Mouse (Mus musculus) liver, adult (tissue): ENCODE results near the gene Nle1.

Source experiments
- GATA4 ChIP-seq: IDR thresholded peaks from 2 replicates; pipeline ENCODE4 v1.6.1; 2014; ENCODE audit warnings: mild to moderate bottlenecking, low read length; ENCODE audit not compliant: insufficient replicate concordance

The Nle1 gene

DNA sequence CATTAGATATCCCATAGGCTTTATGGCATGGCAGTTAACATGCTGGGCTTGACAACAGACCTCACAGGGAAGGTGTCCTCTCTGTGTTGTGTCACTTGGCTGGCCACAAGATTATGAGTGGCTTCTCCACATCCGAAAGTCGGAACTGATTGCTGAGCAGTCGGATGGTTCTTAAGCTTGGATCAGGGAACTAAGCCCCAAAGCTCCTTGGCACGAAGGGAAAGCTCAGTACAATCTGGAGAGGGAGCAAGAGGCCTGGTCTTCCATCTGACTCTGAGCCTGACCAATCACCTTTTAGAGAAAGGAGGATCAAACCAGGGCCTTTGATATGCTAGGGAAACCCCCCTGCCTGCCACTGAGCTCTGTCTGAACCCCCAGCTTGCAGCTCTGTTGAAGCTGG is 13.5 kb upstream of the Nle1 start:
- no peak for TF ChIP-seq GATA4

DNA sequence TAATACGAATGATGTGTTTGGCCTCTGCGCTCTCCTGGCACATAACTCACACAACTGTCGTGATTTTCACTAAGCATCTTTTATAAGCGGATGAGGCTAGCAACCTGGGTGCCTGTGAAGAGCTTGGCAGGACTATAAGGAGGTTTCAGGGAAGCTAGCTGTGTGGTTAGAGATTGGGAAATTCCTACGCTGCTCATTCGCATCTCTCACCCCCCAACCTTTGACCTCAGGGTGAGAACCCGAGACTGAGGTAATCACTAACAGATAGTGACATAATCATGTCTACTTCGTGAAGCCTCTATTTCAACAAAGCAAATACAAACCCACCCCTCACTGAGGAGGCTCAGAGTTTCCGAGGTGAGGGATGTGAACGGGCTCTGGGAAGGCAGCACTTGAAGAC is 12.6 kb upstream of the Nle1 start:
- no peak for TF ChIP-seq GATA4

DNA sequence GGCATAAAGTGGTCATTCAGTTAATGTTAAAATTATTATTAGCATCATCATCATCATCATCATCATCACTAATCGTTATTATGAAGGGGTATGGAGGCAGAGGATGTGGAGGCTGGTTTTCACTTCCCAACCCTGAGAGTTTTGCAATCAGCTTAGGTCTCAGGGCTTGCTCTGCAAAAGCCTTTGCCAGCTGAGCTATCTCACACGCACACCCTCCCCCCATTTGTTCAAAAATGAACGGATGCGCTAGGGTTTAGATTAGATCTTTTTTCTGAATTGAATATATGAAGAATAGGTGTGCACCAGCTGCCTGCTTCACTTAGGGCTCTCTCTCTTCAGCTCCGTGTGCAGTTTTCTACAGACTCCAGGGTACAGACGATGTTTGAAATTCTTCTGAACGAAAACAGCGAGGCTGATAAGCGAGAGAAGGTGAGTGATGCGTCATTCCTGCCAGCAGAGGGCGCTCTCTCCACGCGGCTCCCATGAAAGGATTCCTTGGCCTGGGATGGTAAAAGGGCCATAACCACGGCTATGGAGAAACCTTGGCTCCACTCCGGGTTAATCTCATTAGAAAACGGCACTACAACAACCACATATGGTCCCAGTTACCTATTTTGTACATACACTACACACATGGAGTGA is 6.6 kb upstream of the Nle1 start:
- TF ChIP-seq GATA4 = no peak

DNA sequence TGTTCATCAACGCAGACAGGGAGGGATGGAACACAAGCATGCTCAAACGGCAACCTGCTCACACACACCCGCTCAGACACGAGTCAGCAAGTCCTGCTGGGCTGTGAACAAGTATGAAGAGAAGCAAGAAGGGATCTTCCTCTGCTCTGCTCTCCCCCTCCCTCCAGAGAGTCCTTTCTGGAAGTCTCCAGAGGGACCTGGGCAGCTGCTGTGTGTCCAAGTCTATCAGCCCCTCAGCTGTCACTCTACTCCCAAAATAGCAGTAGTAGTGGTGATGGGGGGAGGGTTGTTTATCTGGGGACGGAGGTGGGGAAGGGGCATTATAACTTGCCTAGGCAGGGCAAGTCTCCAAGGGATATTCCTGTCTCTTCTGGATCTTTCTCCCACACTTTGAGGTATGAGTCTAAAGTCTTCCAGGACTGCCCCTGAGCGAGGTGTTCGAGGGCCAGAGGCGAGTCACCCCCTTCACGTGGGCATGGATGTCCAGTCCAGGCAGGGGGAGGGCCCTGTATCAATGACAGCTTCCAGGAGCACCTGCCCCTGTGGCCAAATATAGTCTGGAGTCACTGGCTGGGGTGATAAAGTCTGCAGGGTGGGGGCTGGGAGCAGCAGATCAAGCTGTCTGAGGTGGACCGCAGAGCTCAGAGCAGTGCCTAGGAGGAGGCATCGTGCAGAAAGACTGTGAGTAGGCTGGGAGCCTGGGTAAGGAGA is 2.6 kb upstream of the Nle1 start:
- no peak for TF ChIP-seq GATA4

DNA sequence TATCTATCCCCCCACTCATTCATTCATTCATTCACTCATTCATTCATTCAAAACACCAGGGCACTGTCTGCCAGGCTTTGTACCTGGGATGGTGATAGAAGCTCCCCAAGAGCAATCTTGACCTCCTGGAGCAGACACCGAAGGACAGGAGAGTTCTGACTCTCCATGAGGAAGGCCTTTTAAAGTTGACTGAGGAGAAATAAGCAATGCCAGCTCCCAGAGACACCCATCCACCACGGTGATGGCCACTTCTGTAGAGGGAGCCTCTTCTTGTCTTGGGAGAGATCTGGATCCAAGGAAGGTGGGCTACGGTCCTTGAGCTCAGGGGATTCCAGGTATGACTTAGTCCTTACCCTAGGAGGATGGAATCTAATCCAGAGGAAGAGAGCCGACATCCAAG is 2.0 kb upstream of the Nle1 start, which contains the start of gene Unc45b:
Gene Unc45b (plus strand): TSS at position 301 of the 400 bp plus-strand sequence.
- no peak for TF ChIP-seq GATA4

DNA sequence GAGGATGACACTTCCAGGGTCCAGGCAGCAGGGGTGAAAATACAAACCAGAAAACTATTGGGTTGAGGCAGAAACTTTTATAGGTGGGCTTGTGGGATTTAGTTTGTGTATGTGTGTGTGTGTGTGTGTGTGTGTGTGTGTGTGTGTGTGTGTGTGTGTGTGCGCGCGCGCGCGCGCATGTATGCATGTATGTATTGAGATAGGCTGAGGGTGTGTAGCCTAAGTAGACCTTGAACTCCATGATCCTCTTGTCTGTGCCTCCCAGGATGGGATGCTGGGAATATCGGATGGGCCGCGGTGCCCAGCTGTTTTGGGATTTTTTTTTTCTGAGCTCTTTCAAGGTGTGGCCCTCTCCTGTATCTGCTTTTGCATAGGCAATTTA is 388 bp upstream of the Nle1 start:
- TF ChIP-seq GATA4 = no peak

DNA sequence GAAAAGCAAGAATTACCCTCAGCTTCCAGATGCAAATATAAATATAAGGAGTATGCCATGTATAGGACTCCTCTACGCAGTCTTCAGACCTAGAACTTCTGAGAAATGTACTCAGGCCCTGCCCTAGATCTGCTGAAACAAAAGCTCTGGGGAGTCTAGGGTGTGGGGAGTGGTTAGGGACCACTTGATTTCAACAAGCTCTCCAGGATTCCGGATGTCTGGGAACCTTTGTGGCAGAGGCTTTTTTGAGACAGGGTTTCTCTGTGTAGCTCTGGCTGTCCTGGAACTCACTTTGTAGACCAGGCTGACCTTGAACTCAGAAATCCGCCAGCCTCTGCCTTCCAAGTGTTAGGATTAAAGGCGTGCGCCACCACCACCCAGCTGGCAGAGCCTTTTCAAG is 2.4 kb downstream of the Nle1 start:
- no peak for TF ChIP-seq GATA4

DNA sequence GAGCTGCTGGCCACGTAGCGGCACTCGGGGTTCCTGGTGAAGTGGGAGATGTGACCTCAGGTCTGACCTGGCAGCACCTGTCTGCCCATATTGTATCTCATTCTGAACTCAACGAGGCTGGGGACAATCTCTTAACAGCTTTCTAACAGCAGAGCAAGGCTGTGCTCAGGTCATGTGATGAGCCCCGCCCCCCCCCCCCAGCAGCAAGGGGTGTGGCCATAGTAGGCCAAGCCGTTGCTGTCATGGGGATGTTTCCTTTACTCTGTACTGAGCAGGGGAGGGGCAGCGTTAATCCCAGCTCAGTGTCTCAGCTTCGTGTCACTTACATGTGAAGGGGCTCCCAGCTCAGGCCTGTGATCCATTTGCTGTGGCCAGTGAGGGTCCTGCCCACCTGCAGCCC is 3.3 kb downstream of the Nle1 start:
- no peak for TF ChIP-seq GATA4

DNA sequence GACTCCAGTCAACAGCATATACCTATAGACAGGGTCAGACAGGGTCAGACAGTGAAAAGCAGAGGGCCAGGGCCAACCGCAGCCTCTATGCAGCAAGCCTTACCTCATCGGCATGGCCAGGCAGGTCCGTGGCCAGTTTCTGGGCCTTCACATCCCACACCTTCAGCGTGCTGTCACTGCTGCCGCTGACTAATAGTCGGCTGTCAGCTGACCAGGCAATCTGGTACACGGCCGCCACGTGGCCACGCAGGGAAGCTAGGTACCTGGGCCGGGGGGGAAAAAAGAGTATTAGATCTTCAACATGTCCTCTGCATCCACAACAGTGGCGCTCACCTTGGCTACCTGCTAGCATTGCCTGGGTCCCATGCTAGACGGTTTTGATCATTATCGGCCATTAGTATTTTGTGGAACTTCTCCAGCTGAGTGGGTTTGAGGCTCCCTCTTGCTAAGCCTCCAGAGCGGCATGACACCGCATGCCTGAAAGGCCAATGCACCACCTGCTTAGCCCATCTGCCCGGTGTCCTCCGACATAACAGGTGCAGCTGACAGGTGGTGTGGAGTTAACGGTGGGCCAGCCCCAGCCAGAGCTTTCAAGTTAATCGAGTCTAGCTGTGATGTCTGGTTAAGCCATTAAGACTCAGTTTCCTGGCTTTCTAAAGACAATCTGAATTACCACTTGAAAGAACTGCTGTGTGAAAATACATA is 6.5 kb downstream of the Nle1 start:
- no peak for TF ChIP-seq GATA4

DNA sequence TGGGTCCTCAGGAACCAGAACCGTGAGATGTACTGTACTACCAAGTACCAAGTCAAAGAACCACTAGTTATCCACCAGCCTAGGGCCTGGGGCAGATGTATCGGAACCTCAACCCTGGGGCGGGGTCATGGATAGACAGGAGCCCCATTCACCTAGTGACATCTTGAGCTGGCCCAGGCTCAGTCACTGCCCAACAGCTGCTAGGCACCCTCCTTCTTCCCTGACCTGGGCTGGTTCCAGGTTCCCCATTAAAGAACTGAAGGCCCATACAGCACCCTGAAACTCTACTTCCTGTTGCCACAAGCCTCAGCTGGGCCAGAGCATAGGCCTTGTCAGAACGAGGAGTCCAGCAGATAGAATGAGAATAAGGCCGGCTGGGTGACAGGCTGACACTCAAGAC is 8.5 kb downstream of the Nle1 start:
- TF ChIP-seq GATA4 = no peak

DNA sequence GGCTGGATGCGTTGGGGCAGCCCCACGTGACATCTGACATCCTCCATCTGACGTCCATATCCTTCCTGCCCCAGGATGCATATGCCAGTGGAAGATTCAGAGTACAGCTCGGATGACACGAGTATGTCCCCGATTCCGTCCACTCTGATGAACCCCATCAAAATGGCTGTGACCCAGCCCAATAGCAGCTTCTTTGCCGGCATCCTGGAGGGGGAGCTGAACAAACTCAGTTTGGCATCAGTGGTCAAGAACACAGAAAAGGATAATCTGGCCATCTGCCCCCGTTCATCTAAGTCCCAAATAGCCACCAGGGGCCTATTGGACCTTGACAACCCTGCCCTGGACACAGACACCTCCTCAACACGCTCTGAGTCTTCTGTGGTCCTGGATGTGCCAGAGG is 10.7 kb downstream of the Nle1 start:
- no peak for TF ChIP-seq GATA4

DNA sequence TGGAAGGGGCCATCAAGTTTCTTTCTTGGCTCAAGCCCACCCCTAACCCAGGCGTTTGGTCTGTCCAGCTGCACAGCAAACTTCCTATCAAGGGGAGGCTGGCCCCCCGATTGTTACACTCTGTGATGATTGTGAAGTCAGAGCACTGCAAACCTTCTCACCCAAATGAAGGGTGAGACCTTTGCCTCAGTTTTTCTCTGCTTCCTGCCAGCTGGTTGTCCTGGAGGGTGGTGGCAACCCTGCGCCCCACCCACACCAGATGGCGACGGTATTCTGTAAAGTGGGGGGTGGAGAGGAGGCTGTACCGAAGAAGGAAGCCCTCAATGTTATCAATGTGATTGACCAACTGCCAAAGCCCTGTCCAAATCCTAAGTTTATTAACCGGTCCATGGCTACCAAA is 16.3 kb downstream of the Nle1 start, which contains the start of gene Fndc8:
Gene Fndc8 (plus strand): TSS at position 189 of the 400 bp plus-strand sequence.
- no peak for TF ChIP-seq GATA4

DNA sequence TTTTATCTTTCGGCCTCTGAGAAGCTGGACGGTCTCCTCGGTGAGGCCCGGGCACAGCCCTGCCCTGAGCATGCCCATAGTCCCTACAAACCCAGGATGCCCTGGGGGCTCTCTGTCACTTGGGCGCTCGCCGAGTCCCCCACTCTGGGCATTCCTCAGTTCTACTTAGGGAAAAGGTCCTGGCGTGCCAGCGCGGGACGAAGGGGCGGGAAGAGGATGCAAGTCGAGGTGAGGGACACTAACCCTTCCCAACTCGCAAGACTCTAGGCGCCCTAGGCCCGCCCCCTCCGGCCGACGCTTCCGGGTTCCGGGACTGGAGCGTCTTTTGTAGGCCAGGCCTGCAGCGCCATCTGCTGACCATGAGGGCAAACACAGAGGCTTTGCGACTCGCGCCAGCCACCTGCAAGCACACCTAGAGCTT is 17.9 kb downstream of the Nle1 start, which contains the start of gene Rad51d:
Gene Rad51d (minus strand): TSS at position 273 of the 421 bp plus-strand sequence.
- TF ChIP-seq GATA4 = no peak; the same call in 1 of the 2 replicates

DNA sequence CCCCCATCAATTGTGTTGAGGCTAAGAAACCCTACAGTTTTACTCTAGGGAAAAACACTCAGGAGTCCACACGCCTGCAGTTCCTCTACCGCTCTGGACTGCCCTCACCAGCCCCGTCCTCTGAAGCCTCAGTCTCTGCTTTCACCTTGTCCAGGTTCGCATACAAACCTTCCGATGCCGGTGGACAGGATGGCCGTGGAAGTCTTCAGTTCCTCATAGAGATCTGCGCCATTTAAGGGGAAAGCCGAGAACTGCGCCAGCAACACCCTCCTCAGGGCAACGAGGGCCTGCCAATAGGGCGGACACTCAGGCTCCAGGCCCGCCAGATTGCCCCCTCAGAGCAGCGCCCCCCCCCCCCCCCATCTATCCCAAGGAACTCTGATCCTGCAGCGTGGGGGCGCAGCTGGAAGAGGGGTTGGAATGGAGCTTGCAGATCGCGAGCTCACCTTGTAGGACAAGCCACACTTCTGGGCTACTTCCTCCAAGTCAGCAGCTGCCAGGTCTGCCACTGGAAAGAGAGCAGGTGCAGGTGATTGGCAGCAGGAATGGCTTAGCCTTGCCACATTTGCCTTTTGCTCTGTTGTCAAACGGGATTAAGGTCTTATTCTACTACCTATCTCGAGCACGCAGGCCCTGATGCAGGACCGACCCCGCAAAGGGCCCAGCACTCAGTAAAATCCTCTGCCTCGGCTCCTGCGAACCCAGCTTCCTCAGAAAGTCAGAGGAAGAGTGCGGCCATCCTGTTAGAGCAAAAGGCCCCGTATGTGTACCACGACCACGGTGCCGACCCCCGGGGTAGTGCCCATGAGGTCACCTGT is 18.5 kb downstream of the Nle1 start:
- TF ChIP-seq GATA4 = no peak

DNA sequence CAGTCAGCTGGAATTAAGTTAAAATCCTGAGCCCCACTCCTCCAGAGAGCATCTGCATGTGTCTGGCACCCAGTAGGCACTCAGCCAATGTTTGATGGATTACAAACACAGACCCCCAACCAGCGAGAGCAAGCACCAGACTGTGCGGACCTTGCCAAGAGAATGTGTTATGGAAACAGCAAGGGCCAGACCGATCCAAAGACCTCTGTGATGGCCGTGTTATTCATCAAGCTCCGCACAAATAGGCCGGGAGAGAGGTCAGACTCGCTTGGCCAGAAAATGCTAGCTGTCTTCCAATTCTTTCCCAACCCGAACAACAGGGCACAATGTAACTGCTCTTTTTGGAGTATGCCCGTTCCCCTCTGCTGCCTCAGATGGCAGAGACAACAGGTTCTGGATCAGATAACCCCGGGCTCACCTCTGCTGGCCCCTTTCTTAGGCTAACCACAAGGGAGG is 19.7 kb downstream of the Nle1 start:
- TF ChIP-seq GATA4 = peak; percentile 87; the same call in 1 of the 2 replicates
